Mouse (Mus musculus): ENCODE data around the gene Apoe. TPM values are rescaled to one million over a fixed set of nuclear protein-coding genes. Genes with fewer than 3 reads are reported as not detected.

Gene Apoe
- polyA plus RNA-seq, 1 experiment = 422 TPM

DNA sequence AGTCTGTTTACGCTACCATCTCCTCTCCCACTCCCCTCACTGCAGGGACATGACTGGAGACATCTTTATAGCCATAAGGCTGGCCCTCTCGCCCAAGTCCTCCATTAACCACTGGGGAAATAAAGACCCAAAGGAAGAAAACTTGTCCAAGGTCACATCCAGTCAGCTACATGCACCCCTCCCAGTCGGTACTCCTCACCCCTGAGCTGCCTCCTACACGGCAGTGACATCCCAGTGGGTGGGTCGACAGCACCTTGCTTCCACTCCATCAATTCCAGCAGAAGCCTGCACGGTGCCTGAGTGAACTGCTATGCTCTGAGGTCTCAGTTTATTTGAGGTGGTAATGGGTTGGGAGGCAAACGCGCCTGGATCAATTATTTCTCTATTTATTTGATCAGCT is 35.0 kb downstream of the Apoe start:
- H3K4me1 ChIP-seq (ENCODE audit: control insufficient read depth, insufficient read depth, low read length) = peaks cover 4% of the 10 kb centered on the region; the same call in 1 of the 2 replicates
- 15% methylated on average over 8 of the region's 8 CpGs for WGBS
- H3K27ac ChIP-seq (ENCODE audit: control insufficient read depth, insufficient read depth, low read depth, low read length, poor library complexity) = no peak overlapping the region
- TF ChIP-seq CTCF (IDR thresholded peaks at IDR 0.05; ENCODE audit: control insufficient read depth, insufficient read depth, low read length) (no peak), POLR2A (IDR thresholded peaks at IDR 0.05; ENCODE audit: borderline replicate concordance, control insufficient read depth, low read depth, low read length) (no peak)
- peak overlapping the region; percentile 74 for H3K4me3 ChIP-seq (replicated peaks; ENCODE audit: control insufficient read depth, low read depth, low read length)

DNA sequence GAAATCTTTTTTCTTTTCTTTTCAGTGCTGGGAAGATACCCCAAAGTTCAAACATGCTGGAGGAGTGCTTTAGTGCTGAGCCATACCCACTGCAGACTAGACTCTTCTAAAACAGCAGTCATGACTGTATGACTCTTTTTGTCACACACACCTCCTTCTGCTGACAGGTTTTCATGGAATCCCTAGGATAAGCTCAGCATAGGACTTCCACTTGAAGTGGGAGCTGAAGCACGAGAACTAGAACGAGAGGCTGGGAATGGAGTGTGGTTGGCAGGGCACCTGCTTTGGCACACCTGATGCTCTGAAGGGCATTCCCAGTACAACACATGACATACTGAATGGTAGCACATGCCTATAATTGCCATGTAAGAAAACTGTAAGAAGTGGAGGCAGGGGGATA is 46.4 kb downstream of the Apoe start:
- no peak for TF ChIP-seq POLR2A (IDR thresholded peaks at IDR 0.05; ENCODE audit: borderline replicate concordance, control insufficient read depth, low read depth, low read length)
- Histone ChIP-seq H3K27ac (ENCODE audit: control insufficient read depth, insufficient read depth, low read depth, low read length, poor library complexity) (no peak overlapping the region), H3K4me3 (replicated peaks; ENCODE audit: control insufficient read depth, low read depth, low read length) (no peak overlapping the region), H3K4me1 (ENCODE audit: control insufficient read depth, insufficient read depth, low read length) (no peaks in the 10 kb centered on the region; the same call in 1 of the 2 replicates)
- WGBS = 85% methylated on average over 2 of the region's 2 CpGs

DNA sequence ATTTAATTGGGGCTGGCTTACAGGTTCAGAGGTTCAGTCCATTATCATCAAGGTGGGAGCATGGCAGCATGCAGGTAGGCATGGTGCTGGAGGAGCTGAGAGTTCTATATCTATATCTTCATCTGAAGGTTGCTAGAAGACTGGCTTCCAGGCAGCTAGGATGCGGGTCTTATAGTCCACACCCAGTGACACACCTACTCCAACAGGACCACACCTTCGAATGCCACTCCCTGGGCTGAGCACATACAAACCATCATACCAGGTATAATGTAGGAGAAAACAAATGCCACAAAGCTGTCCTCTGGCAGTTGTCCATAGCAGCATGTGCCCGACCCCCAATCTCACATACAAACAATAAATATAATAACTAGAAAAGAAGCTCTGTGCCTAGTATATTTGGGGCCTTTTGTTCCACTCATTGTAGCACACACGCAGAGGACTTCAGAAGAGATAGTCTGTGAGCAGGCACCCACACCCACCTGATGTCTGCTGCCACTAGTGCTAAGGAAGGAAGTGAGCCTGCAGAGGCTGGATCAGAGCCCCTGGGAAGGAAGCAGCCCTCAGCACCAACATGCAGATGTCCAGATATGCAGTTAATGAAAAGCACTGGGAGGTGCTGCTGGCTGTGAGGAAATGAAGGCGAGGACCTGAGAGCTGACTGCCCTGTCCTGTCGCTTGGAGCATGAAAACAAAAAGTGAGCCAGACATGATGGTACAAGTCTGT is 47.8 kb downstream of the Apoe start:
- WGBS = 51% methylated on average over 6 of the region's 6 CpGs
- H3K4me3 ChIP-seq (replicated peaks; ENCODE audit: control insufficient read depth, low read depth, low read length) = no peak overlapping the region
- H3K27ac ChIP-seq (ENCODE audit: control insufficient read depth, insufficient read depth, low read depth, low read length, poor library complexity) = no peak overlapping the region
- H3K4me1 ChIP-seq (ENCODE audit: control insufficient read depth, insufficient read depth, low read length) = no peaks in the 10 kb centered on the region; the same call in 1 of the 2 replicates
- TF ChIP-seq CTCF (IDR thresholded peaks at IDR 0.05; ENCODE audit: control insufficient read depth, insufficient read depth, low read length) (no peak), POLR2A (IDR thresholded peaks at IDR 0.05; ENCODE audit: borderline replicate concordance, control insufficient read depth, low read depth, low read length) (no peak)

Other genes starting within 250 kb of the Apoe start
- 10.1 and 14.6 TPM in 2 replicates for gene Mark4, start 240.4 kb downstream of the Apoe start, polyA plus RNA-seq (2011; ENCODE audit: insufficient read depth, insufficient read length, low replicate concordance, missing spikeins)
- 4.2 and 10.3 TPM in 2 replicates for gene Exoc3l2, start 235.9 kb downstream of the Apoe start, polyA plus RNA-seq (2011; ENCODE audit: insufficient read depth, insufficient read length, low replicate concordance, missing spikeins)
- gene Bloc1s3, start 190.8 kb downstream of the Apoe start, polyA plus RNA-seq (2011; ENCODE audit: insufficient read depth, insufficient read length, low replicate concordance, missing spikeins) = 4.4 and 8.0 TPM in 2 replicates
- 12.4 and 12.7 TPM in 2 replicates for gene Trappc6a, start 190.8 kb downstream of the Apoe start, polyA plus RNA-seq (2011; ENCODE audit: insufficient read depth, insufficient read length, low replicate concordance, missing spikeins)
- gene Nkpd1, start 181.3 kb downstream of the Apoe start, polyA plus RNA-seq (2011; ENCODE audit: insufficient read depth, insufficient read length, low replicate concordance, missing spikeins) = not detected in 2 replicates
- 71.6 and 93.5 TPM in 2 replicates for gene Ppp1r37, start 136.1 kb downstream of the Apoe start, polyA plus RNA-seq (2011; ENCODE audit: insufficient read depth, insufficient read length, low replicate concordance, missing spikeins)
- 2.8 and 3.0 TPM in 2 replicates for gene Zfp296, start 121.9 kb downstream of the Apoe start, polyA plus RNA-seq (2011; ENCODE audit: insufficient read depth, insufficient read length, low replicate concordance, missing spikeins)
- 52.9 and 74.3 TPM in 2 replicates for gene Gemin7, start 121.6 kb downstream of the Apoe start, polyA plus RNA-seq (2011; ENCODE audit: insufficient read depth, insufficient read length, low replicate concordance, missing spikeins)
- gene Clasrp, start 94.7 kb downstream of the Apoe start, polyA plus RNA-seq (2011; ENCODE audit: insufficient read depth, insufficient read length, low replicate concordance, missing spikeins) = 64.7 and 98.2 TPM in 2 replicates
- gene Relb, start 69.8 kb downstream of the Apoe start, polyA plus RNA-seq (2011; ENCODE audit: insufficient read depth, insufficient read length, low replicate concordance, missing spikeins) = 6.4 and 12.0 TPM in 2 replicates
- 18.1 and 31.2 TPM in 2 replicates for gene Clptm1, start 34.2 kb downstream of the Apoe start, polyA plus RNA-seq (2011; ENCODE audit: insufficient read depth, insufficient read length, low replicate concordance, missing spikeins)
- gene Apoc2, start 21.2 kb downstream of the Apoe start, polyA plus RNA-seq (2011; ENCODE audit: insufficient read depth, insufficient read length, low replicate concordance, missing spikeins) = 13.2 TPM in 1 of 2 replicates, not detected in the other
- 7.6 TPM in 1 of 2 replicates, not detected in the other for gene Gm44805, start 17.8 kb downstream of the Apoe start, polyA plus RNA-seq (2011; ENCODE audit: insufficient read depth, insufficient read length, low replicate concordance, missing spikeins)
- 3.6 and 18.7 TPM in 2 replicates for gene Apoc4, start 17.7 kb downstream of the Apoe start, polyA plus RNA-seq (2011; ENCODE audit: insufficient read depth, insufficient read length, low replicate concordance, missing spikeins)
- 48.3 and 137 TPM in 2 replicates for gene Apoc1, start 6.5 kb downstream of the Apoe start, polyA plus RNA-seq (2011; ENCODE audit: insufficient read depth, insufficient read length, low replicate concordance, missing spikeins)
- 19.2 and 19.3 TPM in 2 replicates for gene Tomm40, start 16.2 kb upstream of the Apoe start, polyA plus RNA-seq (2011; ENCODE audit: insufficient read depth, insufficient read length, low replicate concordance, missing spikeins)
- gene Nectin2, start 51.3 kb upstream of the Apoe start, polyA plus RNA-seq (2011; ENCODE audit: insufficient read depth, insufficient read length, low replicate concordance, missing spikeins) = 1.9 and 4.7 TPM in 2 replicates
- gene Bcam, start 71.8 kb upstream of the Apoe start, polyA plus RNA-seq (2011; ENCODE audit: insufficient read depth, insufficient read length, low replicate concordance, missing spikeins) = 0.79 and 4.5 TPM in 2 replicates
- gene Cblc, start 97.6 kb upstream of the Apoe start, polyA plus RNA-seq (2011; ENCODE audit: insufficient read depth, insufficient read length, low replicate concordance, missing spikeins) = not detected in 2 replicates
- gene Bcl3, start 123.6 kb upstream of the Apoe start, polyA plus RNA-seq (2011; ENCODE audit: insufficient read depth, insufficient read length, low replicate concordance, missing spikeins) = 6.4 and 13.0 TPM in 2 replicates
- not detected in 2 replicates for gene Gm19345, start 152.8 kb upstream of the Apoe start, polyA plus RNA-seq (2011; ENCODE audit: insufficient read depth, insufficient read length, low replicate concordance, missing spikeins)
- gene Ceacam16, start 162.1 kb upstream of the Apoe start, polyA plus RNA-seq (2011; ENCODE audit: insufficient read depth, insufficient read length, low replicate concordance, missing spikeins) = 3.8 and 8.2 TPM in 2 replicates
- not detected in 2 replicates for gene Ceacam19, start 188.8 kb upstream of the Apoe start, polyA plus RNA-seq (2011; ENCODE audit: insufficient read depth, insufficient read length, low replicate concordance, missing spikeins)
- 2.6 and 4.7 TPM in 2 replicates for gene Pvr, start 222.0 kb upstream of the Apoe start, polyA plus RNA-seq (2011; ENCODE audit: insufficient read depth, insufficient read length, low replicate concordance, missing spikeins)